Mouse (Mus musculus): ENCODE measurements around the gene Gimd1. TPM values are rescaled to one million over a fixed set of nuclear protein-coding genes. Genes with fewer than 3 reads are reported as not detected.

Gene Gimd1
- polyA plus RNA-seq, 1 experiment: not detected

GRCm38 (mm10) chr3:132633261-132633660 lies 3.6 kb downstream of the Gimd1 start:
- no peak overlapping the region for H3K27ac ChIP-seq (ENCODE audit: control insufficient read depth, insufficient read depth, low read depth, low read length, poor library complexity)
- H3K4me3 ChIP-seq (replicated peaks; ENCODE audit: control insufficient read depth, low read depth, low read length): no peak overlapping the region
- no peak for TF ChIP-seq POLR2A (IDR thresholded peaks at IDR 0.05; ENCODE audit: borderline replicate concordance, control insufficient read depth, low read depth, low read length)
- no peak for TF ChIP-seq CTCF (IDR thresholded peaks at IDR 0.05; ENCODE audit: control insufficient read depth, insufficient read depth, low read length)
- no peaks in the 10 kb centered on the region for H3K4me1 ChIP-seq (ENCODE audit: control insufficient read depth, insufficient read depth, low read length)
- WGBS: 58% methylated on average over 2 of the region's 2 CpGs

DNA sequence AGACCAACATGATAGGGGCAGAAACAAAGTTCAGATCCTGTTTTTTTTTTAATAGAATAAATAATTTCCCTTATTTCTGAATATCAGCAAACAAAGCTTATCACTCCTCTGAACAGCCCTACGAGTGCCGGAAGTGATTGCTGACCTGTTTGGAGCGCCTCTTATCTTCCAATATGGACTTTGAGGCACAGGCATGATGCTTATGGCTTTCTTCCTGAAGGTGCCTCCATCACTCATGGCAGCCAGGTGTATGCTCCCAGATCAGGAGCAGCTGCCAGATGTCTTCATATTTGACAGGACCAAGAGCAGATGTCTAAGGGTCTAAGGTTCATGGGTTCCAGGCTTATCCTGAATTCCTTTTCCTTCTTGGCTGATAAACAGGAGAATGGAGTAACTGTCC lies 7.5 kb downstream of the Gimd1 start:
- H3K4me3 ChIP-seq (replicated peaks; ENCODE audit: control insufficient read depth, low read depth, low read length): no peak overlapping the region
- no peak overlapping the region for H3K27ac ChIP-seq (ENCODE audit: control insufficient read depth, insufficient read depth, low read depth, low read length, poor library complexity)
- 82% methylated on average over 3 of the region's 3 CpGs for WGBS
- no peaks in the 10 kb centered on the region for H3K4me1 ChIP-seq (ENCODE audit: control insufficient read depth, insufficient read depth, low read length)
- TF ChIP-seq CTCF (IDR thresholded peaks at IDR 0.05; ENCODE audit: control insufficient read depth, insufficient read depth, low read length): no peak
- no peak for TF ChIP-seq POLR2A (IDR thresholded peaks at IDR 0.05; ENCODE audit: borderline replicate concordance, control insufficient read depth, low read depth, low read length)

GRCm38 (mm10) chr3:132644071-132644470 lies 14.5 kb downstream of the Gimd1 start:
- 80% methylated on average over 4 of the region's 4 CpGs for WGBS
- no peak for TF ChIP-seq CTCF (IDR thresholded peaks at IDR 0.05; ENCODE audit: control insufficient read depth, insufficient read depth, low read length)
- no peak for TF ChIP-seq POLR2A (IDR thresholded peaks at IDR 0.05; ENCODE audit: borderline replicate concordance, control insufficient read depth, low read depth, low read length)
- Histone ChIP-seq H3K4me3 (replicated peaks; ENCODE audit: control insufficient read depth, low read depth, low read length) (no peak overlapping the region), H3K27ac (ENCODE audit: control insufficient read depth, insufficient read depth, low read depth, low read length, poor library complexity) (no peak overlapping the region), H3K4me1 (ENCODE audit: control insufficient read depth, insufficient read depth, low read length) (no peaks in the 10 kb centered on the region)

DNA sequence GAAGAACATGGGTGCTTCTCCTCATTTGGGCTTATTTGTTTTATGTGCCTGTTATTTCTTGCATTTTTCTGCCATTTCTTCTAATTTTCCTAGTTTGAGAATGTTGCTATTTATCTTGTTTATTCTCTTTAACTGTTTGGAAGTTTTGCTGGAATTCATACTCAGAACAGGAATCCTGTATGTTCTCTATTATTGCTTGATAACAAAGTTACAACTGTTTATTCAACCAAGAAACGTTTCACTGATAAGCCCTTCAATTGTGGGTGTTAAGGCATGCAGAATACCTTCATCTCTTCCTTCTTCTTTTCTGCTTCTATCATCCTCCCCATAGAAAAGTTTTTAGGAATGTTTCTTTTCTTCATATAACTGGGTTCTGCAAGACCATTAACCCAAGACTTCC lies 17.2 kb downstream of the Gimd1 start:
- Histone ChIP-seq H3K4me3 (replicated peaks; ENCODE audit: control insufficient read depth, low read depth, low read length) (no peak overlapping the region), H3K27ac (ENCODE audit: control insufficient read depth, insufficient read depth, low read depth, low read length, poor library complexity) (no peak overlapping the region), H3K4me1 (ENCODE audit: control insufficient read depth, insufficient read depth, low read length) (no peaks in the 10 kb centered on the region)
- TF ChIP-seq POLR2A (IDR thresholded peaks at IDR 0.05; ENCODE audit: borderline replicate concordance, control insufficient read depth, low read depth, low read length): no peak
- TF ChIP-seq CTCF (IDR thresholded peaks at IDR 0.05; ENCODE audit: control insufficient read depth, insufficient read depth, low read length): no peak
- WGBS: 42% methylated on average over 1 of the region's 1 CpGs

- Histone ChIP-seq H3K27ac (ENCODE audit: control insufficient read depth, insufficient read depth, low read depth, low read length, poor library complexity) (no peak overlapping the region), H3K4me3 (replicated peaks; ENCODE audit: control insufficient read depth, low read depth, low read length) (no peak overlapping the region), H3K4me1 (ENCODE audit: control insufficient read depth, insufficient read depth, low read length) (no peaks in the 10 kb centered on the region)
- WGBS: 80% methylated on average over 7 of the region's 7 CpGs
- no peak for TF ChIP-seq POLR2A (IDR thresholded peaks at IDR 0.05; ENCODE audit: borderline replicate concordance, control insufficient read depth, low read depth, low read length)
- TF ChIP-seq CTCF (IDR thresholded peaks at IDR 0.05; ENCODE audit: control insufficient read depth, insufficient read depth, low read length): no peak
Measured at GRCm38 (mm10) chr3:132649368-132649767, 19.7 kb downstream of the Gimd1 start.

GRCm38 (mm10) chr3:132650191-132650590 lies 20.6 kb downstream of the Gimd1 start:
- WGBS: 81% methylated on average over 5 of the region's 5 CpGs
- TF ChIP-seq POLR2A (IDR thresholded peaks at IDR 0.05; ENCODE audit: borderline replicate concordance, control insufficient read depth, low read depth, low read length): no peak
- TF ChIP-seq CTCF (IDR thresholded peaks at IDR 0.05; ENCODE audit: control insufficient read depth, insufficient read depth, low read length): no peak
- Histone ChIP-seq H3K4me1 (ENCODE audit: control insufficient read depth, insufficient read depth, low read length) (no peaks in the 10 kb centered on the region), H3K4me3 (replicated peaks; ENCODE audit: control insufficient read depth, low read depth, low read length) (no peak overlapping the region), H3K27ac (ENCODE audit: control insufficient read depth, insufficient read depth, low read depth, low read length, poor library complexity) (no peak overlapping the region)

DNA sequence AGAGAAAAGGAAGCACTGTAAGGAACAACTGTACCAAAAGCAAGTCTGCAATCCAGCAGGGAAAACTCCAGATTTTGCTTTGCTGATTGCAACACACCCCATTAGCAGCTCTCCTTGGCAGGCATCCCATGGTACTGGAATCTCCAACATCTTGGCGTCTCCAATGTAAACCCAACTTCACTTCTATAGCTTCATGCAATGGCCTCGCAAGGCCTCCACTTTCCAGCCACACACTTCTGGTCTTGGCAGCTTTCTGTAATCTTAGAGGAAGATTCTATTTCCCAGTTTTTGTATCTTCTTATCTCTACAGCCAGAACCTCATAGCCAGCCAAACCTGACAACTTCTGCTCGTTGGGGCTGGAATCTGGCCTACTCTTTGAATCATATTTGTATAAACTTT lies 22.2 kb downstream of the Gimd1 start:
- Histone ChIP-seq H3K4me1 (ENCODE audit: control insufficient read depth, insufficient read depth, low read length) (no peaks in the 10 kb centered on the region), H3K4me3 (replicated peaks; ENCODE audit: control insufficient read depth, low read depth, low read length) (no peak overlapping the region)
- WGBS: 62% methylated on average over 3 of the region's 3 CpGs

DNA sequence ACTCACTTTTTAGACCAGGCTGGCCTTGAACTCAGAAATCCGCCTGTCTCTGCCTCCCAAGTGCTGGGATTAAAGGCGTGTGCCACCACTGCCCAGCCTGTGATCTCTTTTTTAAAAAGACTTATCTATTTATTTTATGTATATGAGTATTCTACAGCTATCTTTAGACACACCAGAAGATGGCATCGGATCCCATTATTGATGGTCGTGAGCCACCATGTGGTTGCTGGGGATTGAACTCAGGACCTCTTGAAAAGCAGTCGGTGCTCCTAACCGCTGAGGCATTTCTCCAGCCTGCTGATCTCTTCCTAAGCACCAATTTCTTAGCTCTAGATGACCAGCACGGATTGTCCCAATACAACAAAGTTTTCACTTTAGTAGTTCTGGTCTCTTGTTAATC lies 24.3 kb downstream of the Gimd1 start:
- WGBS: 73% methylated on average over 7 of the region's 7 CpGs
- Histone ChIP-seq H3K27ac (ENCODE audit: control insufficient read depth, insufficient read depth, low read depth, low read length, poor library complexity) (no peak overlapping the region), H3K4me1 (ENCODE audit: control insufficient read depth, insufficient read depth, low read length) (no peaks in the 10 kb centered on the region), H3K4me3 (replicated peaks; ENCODE audit: control insufficient read depth, low read depth, low read length) (no peak overlapping the region)
- TF ChIP-seq POLR2A (IDR thresholded peaks at IDR 0.05; ENCODE audit: borderline replicate concordance, control insufficient read depth, low read depth, low read length) (no peak), CTCF (IDR thresholded peaks at IDR 0.05; ENCODE audit: control insufficient read depth, insufficient read depth, low read length) (no peak)

More for the DNA sequence above, 22.2 kb downstream of the Gimd1 start:
- TF ChIP-seq POLR2A (IDR thresholded peaks at IDR 0.05; ENCODE audit: borderline replicate concordance, control insufficient read depth, low read depth, low read length): no peak
- no peak for TF ChIP-seq CTCF (IDR thresholded peaks at IDR 0.05; ENCODE audit: control insufficient read depth, insufficient read depth, low read length)
- H3K27ac ChIP-seq (ENCODE audit: control insufficient read depth, insufficient read depth, low read depth, low read length, poor library complexity): no peak overlapping the region

GRCm38 (mm10) chr3:132655955-132656354 lies 26.3 kb downstream of the Gimd1 start:
- H3K4me3 ChIP-seq (replicated peaks; ENCODE audit: control insufficient read depth, low read depth, low read length): no peak overlapping the region
- no peaks in the 10 kb centered on the region for H3K4me1 ChIP-seq (ENCODE audit: control insufficient read depth, insufficient read depth, low read length)
- 83% methylated on average over 2 of the region's 2 CpGs for WGBS
- H3K27ac ChIP-seq (ENCODE audit: control insufficient read depth, insufficient read depth, low read depth, low read length, poor library complexity): no peak overlapping the region
- TF ChIP-seq CTCF (IDR thresholded peaks at IDR 0.05; ENCODE audit: control insufficient read depth, insufficient read depth, low read length) (no peak), POLR2A (IDR thresholded peaks at IDR 0.05; ENCODE audit: borderline replicate concordance, control insufficient read depth, low read depth, low read length) (no peak)
